Mouse (Mus musculus): ENCODE measurements at regions not wholly inside any gene's neighbourhood (a gene's known extent, or its start where the extent isn't known, plus 50 kb on each side); places are given as distances from the start of the nearest gene placed in this dataset.

GRCm38 (mm10) chr11:17853832-17854231, 99.8 kb downstream of the Etaa1 start:
- TF ChIP-seq CTCF (IDR thresholded peaks at IDR 0.05) = no peak
- Histone ChIP-seq H3K4me3 (no peak overlapping the region), H3K27ac (no peak overlapping the region)
- intact Hi-C loops (cut with DNase I) = no loop called here
- no peak for DNase-seq

DNA sequence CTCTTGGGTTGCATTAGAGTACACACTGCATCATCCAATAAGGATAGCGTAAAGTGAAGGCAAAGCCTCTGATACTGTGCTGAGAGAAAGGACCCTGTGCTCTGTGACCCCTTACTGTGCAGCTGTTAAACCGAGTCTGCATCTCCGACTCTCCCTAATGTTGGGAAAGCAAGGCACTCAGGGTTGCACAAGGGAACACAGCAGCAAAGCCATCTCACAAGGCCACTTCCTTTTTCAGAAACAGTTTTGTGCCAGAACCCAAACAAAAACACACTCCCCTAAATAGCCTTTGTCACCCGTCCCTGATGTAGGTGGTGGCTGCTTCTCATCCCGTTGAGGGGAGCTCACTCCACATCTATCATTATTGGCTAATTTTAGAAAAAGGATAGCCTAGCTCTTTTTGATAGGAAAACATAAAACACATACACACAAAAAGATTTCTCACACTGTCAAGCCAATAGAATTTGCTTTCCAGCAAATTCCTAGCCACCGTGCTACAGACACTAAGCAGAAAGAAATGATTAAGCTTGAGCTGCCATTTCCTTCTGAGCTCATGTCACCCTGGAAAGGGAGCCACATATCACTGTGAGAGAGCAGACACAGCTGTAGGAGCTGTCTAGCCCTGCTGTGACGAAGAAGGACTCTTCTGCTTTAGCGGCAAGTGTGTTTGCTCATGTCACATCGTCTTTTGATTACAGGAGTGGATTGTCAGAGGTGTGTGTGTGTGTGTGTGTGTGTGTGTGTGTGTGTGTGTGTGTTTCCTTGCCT, 94.1 kb downstream of the Etaa1 start:
- intact Hi-C loops (cut with DNase I) = no loop called here
- H3K27ac ChIP-seq = no peak overlapping the region
- no peak for TF ChIP-seq CTCF (IDR thresholded peaks at IDR 0.05)
- H3K4me3 ChIP-seq = no peak overlapping the region
- DNase-seq = no peak

GRCm38 (mm10) chr11:17864833-17865397, 88.8 kb downstream of the Etaa1 start:
- intact Hi-C loops (cut with DNase I) = no loop called here
- Histone ChIP-seq H3K4me3 (no peak overlapping the region), H3K27ac (no peak overlapping the region)
- DNase-seq = no peak
- TF ChIP-seq CTCF (IDR thresholded peaks at IDR 0.05) = no peak

DNA sequence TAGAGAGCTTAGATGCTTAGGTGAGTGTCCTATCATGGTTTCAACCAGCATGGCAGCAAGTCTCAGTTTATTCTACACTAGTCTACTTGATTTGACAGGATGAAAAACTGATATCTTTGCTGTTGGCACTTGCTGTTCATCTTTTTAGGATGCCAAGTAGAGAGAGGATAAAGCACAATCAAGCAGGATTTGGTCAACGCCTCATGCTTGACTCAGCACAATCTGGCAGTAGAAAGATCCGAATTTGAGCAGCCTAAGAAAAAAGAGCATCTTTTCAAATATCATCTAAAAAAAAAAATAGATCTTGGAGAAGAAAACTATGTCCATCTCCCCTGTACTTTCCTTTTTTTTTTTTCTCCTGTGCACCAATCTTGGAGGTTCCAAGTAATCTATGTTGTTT, 83.0 kb downstream of the Etaa1 start:
- Histone ChIP-seq H3K4me3 (no peak overlapping the region), H3K27ac (no peak overlapping the region)
- DNase-seq = no peak
- TF ChIP-seq CTCF (IDR thresholded peaks at IDR 0.05) = no peak
- intact Hi-C loops (cut with DNase I) = no loop called here

DNA sequence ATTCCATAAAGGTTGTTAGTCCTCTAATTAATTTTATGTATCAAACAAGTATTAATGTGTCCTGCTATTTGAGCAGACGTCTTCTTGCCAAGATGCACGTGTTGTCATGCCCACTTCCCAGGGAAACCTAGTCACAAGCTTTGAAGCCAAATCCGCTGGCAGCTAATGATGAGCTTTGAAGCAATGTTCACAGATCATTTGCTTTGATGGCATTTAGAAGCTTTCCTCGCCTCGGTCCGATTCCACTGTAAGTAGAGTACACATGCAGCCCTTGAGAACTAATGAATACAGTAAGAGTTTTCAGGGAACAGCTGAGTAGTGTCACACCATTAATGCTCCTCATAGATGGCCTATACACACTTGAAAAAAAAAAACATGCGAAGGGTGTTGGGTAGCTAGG, 81.8 kb downstream of the Etaa1 start:
- H3K27ac ChIP-seq = no peak overlapping the region
- intact Hi-C loops (cut with DNase I) = no loop called here
- no peak for TF ChIP-seq CTCF (IDR thresholded peaks at IDR 0.05)
- DNase-seq = no peak
- no peak overlapping the region for H3K4me3 ChIP-seq

DNA sequence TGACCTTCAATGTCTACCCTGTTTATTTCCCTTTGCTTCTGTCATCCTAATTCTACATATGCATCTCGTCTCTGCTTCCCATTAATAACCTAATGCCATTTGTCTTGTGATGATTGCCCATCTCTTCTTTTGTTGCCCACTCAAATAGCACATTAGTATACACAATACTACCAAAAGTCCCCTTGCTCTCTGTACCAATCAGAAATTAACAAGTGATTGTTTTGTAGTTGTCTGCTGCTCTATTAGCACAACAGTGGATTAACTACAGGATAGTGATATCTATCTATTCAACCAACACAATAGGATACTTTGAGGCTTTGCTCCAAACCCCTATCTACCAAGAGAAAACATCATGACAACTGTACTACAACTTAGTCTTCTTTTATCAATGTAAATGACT, 70.4 kb downstream of the Etaa1 start:
- Histone ChIP-seq H3K4me3 (no peak overlapping the region), H3K27ac (no peak overlapping the region)
- TF ChIP-seq CTCF (IDR thresholded peaks at IDR 0.05) = no peak
- intact Hi-C loops (cut with DNase I) = no loop called here
- no peak for DNase-seq

Measured in gastrocnemius, adult 2 months (tissue).